Mouse (Mus musculus) cerebellum, adult 2 months (tissue): ENCODE data around the gene Spry1.

ENCODE experiments used
- CTCF ChIP-seq: fragments of 200-500 bp; IDR thresholded peaks from 2 replicates; pipeline ENCODE4 v1.5.1; 2011; ENCODE audit warnings: low read depth, mild to moderate bottlenecking, control low read depth, low read length, moderate library complexity, borderline replicate concordance; ENCODE audit not compliant: insufficient read depth
- POLR2A ChIP-seq: fragments of 200-500 bp; IDR thresholded peaks from 2 replicates; pipeline ENCODE4 v1.6.1; 2011; ENCODE audit warnings: low read length, control low read depth, borderline replicate concordance; ENCODE audit not compliant: insufficient read depth

DNA sequence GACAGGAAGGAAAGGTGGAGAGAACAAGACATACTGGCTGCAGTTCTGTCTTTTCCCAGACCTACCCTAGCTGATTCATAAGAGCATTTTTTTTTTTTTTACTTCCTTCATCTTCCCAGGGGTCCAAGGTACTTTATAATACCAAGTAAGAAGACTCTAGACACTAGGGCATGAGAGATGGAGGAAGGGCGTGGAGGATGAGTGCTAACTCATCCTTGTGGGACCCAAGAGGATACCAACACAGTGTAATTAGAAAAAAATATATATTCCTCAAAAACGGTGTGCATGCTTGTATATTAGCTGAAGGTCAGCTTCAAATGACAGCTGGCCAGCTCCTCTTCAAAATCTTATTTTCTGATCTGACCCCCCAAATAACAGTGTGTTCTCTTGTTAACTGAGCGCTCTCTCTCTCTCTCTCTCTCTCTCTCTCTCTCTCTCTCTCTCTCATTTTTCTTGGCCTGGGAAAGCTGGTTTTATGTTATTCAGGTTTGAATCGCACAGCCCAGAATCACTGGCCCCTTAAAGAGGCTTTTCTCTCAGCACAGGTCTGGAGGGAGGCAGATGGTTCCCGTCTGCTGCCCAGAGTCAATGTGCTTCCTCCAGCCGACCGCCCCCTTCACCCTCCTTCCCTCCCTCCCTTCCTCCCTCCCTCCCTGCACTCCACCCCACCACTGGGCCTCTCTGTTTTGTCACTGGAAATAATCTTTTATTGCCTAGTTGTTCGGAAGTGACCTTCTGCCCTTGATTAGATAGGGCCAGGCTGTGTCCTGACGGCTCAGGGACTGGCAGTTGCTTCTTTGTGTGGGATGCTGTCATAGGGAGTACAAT is 26.8 kb downstream of the Spry1 start:
- TF ChIP-seq CTCF = no peak
- TF ChIP-seq POLR2A = no peak
